In the genomic region with DNA sequence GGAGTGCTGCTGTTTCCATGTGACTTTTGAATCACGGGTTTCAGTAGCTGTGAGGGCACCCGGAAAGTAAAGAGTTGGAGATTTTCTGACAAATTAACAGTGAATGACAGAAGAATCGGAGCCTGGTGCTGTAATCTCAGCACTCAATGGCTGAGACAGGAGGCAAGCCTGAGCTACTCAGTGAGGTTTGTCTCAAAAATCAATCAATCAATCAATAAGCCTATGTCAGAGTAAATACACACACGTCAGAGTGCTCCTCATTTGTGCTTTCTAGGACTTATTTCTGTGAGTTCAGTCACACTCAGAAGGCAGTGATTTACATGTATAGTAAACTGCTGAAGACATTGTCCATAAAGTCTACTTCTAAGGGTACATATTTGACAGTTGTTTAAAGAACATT, we compare ENCODE assay signal across 16 mouse cellular contexts.
"Had no signal": no experiment of that assay in that cellular context is flagged by ENCODE, and none has a peak within 500 bp of the region (broad histone marks: within the 10 kb centered on the region; RNA-seq: fewer than 3 reads in every experiment).

No protein-coding gene starts in this region.

- H3K9me3 ChIP-seq: neural tube, embryonic 13.5 days; neural tube, embryonic 15.5 days; stomach, embryonic 15.5 days had no signal

- H3K9ac ChIP-seq: neural tube, embryonic 13.5 days; neural tube, embryonic 15.5 days; stomach, embryonic 15.5 days had no signal

- H3K4me3 ChIP-seq: neural tube, embryonic 13.5 days; neural tube, embryonic 15.5 days; stomach, embryonic 15.5 days had no signal

- H3K4me2 ChIP-seq: neural tube, embryonic 13.5 days; neural tube, embryonic 15.5 days; stomach, embryonic 15.5 days had no signal

- H3K27me3 ChIP-seq: neural tube, embryonic 13.5 days; neural tube, embryonic 15.5 days; stomach, embryonic 15.5 days had no signal

- H3K4me1 ChIP-seq: neural tube, embryonic 13.5 days; neural tube, embryonic 15.5 days; stomach, embryonic 15.5 days had no signal

- DNase-seq: retina, postnatal 1 day; right cerebral cortex, adult 18-20 months; right cerebral cortex, postnatal 14 days; right cerebral cortex, postnatal 25 days; right cerebral cortex, postnatal 4 days; spleen, adult 18-20 months; thymus, adult 18-20 months; thymus, adult 2 months; thymus, postnatal 14 days; thymus, postnatal 25 days; thymus, postnatal 36 days; thymus, postnatal 4 days had no signal

- H3K27ac ChIP-seq: neural tube, embryonic 13.5 days; neural tube, embryonic 15.5 days; stomach, embryonic 15.5 days; stomach, postnatal 0 days had no signal
